Mouse (Mus musculus): Measurements from ENCODE around the gene Ifitm2.

GRCm38 (mm10) chr7:140943356-140943755, 12.4 kb downstream of the Ifitm2 start:
- TF ChIP-seq CTCF (IDR thresholded peaks at IDR 0.05; ENCODE audit: low read depth), result no peak
- no peak for TF ChIP-seq EP300 (IDR thresholded peaks at IDR 0.05; ENCODE audit: low read depth)

Measured in liver, postnatal 0 days (tissue).